Mouse (Mus musculus) midbrain, embryonic 16.5 days (tissue): ENCODE data around the gene Olfr370. TPM values are rescaled to one million over a fixed set of nuclear protein-coding genes. Genes with fewer than 3 reads are reported as not detected.
"Not testable (repeated sequence)": the region's sequence is repeated elsewhere in the genome, so short reads cannot be mapped to it uniquely, and the experiment has no call there.

Experiments
- ATAC-seq: fragments of 200-750 bp; cut with Nextera tagmentation; 2 replicates; pipeline ENCODE4 v1.8.0; 2017; ENCODE audit warnings: moderate TSS enrichment
- H3K27ac ChIP-seq: fragments of 300-500 bp; sonication (generic); 2 replicates; pipeline ENCODE4 v1.5.1; 2014; ENCODE audit warnings: mild to moderate bottlenecking, low read length, mixed read lengths
- H3K27me3 ChIP-seq: fragments of 300-500 bp; sonication (generic); 2 replicates; pipeline ENCODE4 v1.6.1; 2014; ENCODE audit warnings: low read depth, low read length, mixed read lengths; ENCODE audit not compliant: control insufficient read depth, insufficient read depth
- H3K36me3 ChIP-seq: fragments of 300-500 bp; sonication (generic); 2 replicates; pipeline ENCODE4 v1.6.1; 2014; ENCODE audit warnings: mild to moderate bottlenecking, low read length, moderate library complexity, mixed read lengths; ENCODE audit not compliant: control insufficient read depth, insufficient read depth
- H3K4me1 ChIP-seq: fragments of 300-500 bp; sonication (generic); 2 replicates; pipeline ENCODE4 v1.6.1; 2014; ENCODE audit warnings: mild to moderate bottlenecking, low read length, mixed read lengths; ENCODE audit not compliant: control insufficient read depth, insufficient read depth
- H3K4me2 ChIP-seq: fragments of 300-500 bp; sonication (generic); 2 replicates; pipeline ENCODE4 v1.6.1; 2014; ENCODE audit warnings: mild to moderate bottlenecking, low read length, mixed read lengths
- H3K4me3 ChIP-seq: fragments of 300-500 bp; sonication (generic); 2 replicates; pipeline ENCODE4 v1.5.1; 2014; ENCODE audit warnings: low read depth, mild to moderate bottlenecking, low read length, moderate library complexity, mixed read lengths
- H3K9ac ChIP-seq: fragments of 300-500 bp; sonication (generic); 2 replicates; pipeline ENCODE4 v1.6.1; 2014; ENCODE audit warnings: low read depth, low read length, mixed read lengths
- H3K9me3 ChIP-seq: fragments of 300-500 bp; sonication (generic); replicated peaks from 2 replicates; pipeline ENCODE4 v1.6.1; 2014; ENCODE audit warnings: mild to moderate bottlenecking, low read length, mixed read lengths; ENCODE audit not compliant: control insufficient read depth, poor library complexity, severe bottlenecking
- WGBS: fragments of 180-500 bp; shearing (Covaris S2); extraction: QIAGEN DNeasy Blood & Tissue Kit; methylation state at CpG from one replicate; pipeline ENCODE4 v1.1.7; 2014; 5-methylcytosine and 5-hydroxymethylcytosine counted together
- polyA plus RNA-seq: library from polyadenylated mRNA; unstranded; fragments of >200 nt; fragmentation: Nextera tagmentation; extraction: Ambion mirVana; gene quantifications from 2 replicates; pipeline ENCODE4 v1.2.1, GENCODE M21; 2015

Gene Olfr370
- polyA plus RNA-seq: 0.07 TPM in 1 of 2 replicates, not detected in the other

GRCm38 (mm10) chr8:83535736-83536135, at the start of gene Olfr370:
TSS of gene Olfr370 (plus strand) at chr8:83535780.
- WGBS: 80% methylated on average over 3 of the region's 3 CpGs
- no peak for ATAC-seq
- no peaks in the 10 kb centered on the region for H3K4me1 ChIP-seq
- no peaks in the 10 kb centered on the region for H3K9me3 ChIP-seq
- H3K36me3 ChIP-seq: no peaks in the 10 kb centered on the region
- H3K9ac ChIP-seq: no peak within 1 kb of the TSS
- H3K4me2 ChIP-seq: no peak within 1 kb of the TSS
- no peaks in the 10 kb centered on the region for H3K27me3 ChIP-seq
- H3K4me3 ChIP-seq: no peak within 1 kb of the TSS
- H3K27ac ChIP-seq: no peak within 1 kb of the TSS

GRCm38 (mm10) chr8:83511696-83512095, 23.9 kb upstream of the Olfr370 start:
- Histone ChIP-seq H3K9me3 (no peaks in the 10 kb centered on the region), H3K4me2 (no peak overlapping the region), H3K27me3 (no peaks in the 10 kb centered on the region), H3K4me3 (no peak overlapping the region), H3K9ac (no peak overlapping the region), H3K36me3 (no peaks in the 10 kb centered on the region), H3K27ac (no peak overlapping the region), H3K4me1 (no peaks in the 10 kb centered on the region)
- 93% methylated on average over 3 of the region's 3 CpGs for WGBS
- ATAC-seq: no peak

DNA sequence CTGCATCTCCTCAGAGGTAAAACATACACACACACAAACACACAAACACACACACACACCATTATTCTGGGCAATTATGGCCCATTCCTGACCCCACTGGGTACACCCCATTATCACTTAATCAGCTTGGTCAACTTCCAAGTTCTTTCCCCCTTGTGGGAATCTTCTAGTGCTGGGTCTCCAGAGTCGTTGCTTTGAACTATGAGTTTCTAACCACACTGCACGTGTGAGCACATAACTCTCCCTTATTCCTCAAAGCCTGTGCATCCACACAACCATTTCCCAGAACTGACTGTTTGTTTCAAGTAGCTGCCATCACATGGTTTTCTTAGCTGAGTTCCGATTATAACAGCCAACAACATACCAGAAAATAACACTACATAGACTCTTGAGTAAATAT, 15.1 kb upstream of the Olfr370 start:
- Histone ChIP-seq H3K4me2 (no peak overlapping the region), H3K36me3 (no peaks in the 10 kb centered on the region), H3K4me1 (no peaks in the 10 kb centered on the region), H3K9me3 (no peaks in the 10 kb centered on the region), H3K27ac (no peak overlapping the region), H3K27me3 (no peaks in the 10 kb centered on the region), H3K9ac (no peak overlapping the region), H3K4me3 (no peak overlapping the region)
- ATAC-seq: no peak
- WGBS: 79% methylated on average over 3 of the region's 3 CpGs

GRCm38 (mm10) chr8:83520907-83521306, 14.7 kb upstream of the Olfr370 start:
- H3K9ac ChIP-seq, H3K36me3 ChIP-seq, H3K27ac ChIP-seq, ATAC-seq, H3K4me3 ChIP-seq, H3K9me3 ChIP-seq, H3K4me2 ChIP-seq, H3K27me3 ChIP-seq, H3K4me1 ChIP-seq: not testable (repeated sequence)
- WGBS: 77% methylated on average over 3 of the region's 3 CpGs

- no peaks in the 10 kb centered on the region for H3K4me1 ChIP-seq
- H3K27me3 ChIP-seq: no peaks in the 10 kb centered on the region
- 19% methylated on average over 1 of the region's 1 CpGs for WGBS
- no peaks in the 10 kb centered on the region for H3K36me3 ChIP-seq
- H3K4me2 ChIP-seq: no peak overlapping the region
- no peak for ATAC-seq
- H3K9ac ChIP-seq: no peak overlapping the region
- no peak overlapping the region for H3K27ac ChIP-seq
- no peaks in the 10 kb centered on the region for H3K9me3 ChIP-seq
- no peak overlapping the region for H3K4me3 ChIP-seq
These were observed 14.3 kb upstream of the Olfr370 start for GRCm38 (mm10) chr8:83521310-83521709.

- H3K9ac ChIP-seq: no peak overlapping the region
- H3K4me3 ChIP-seq: no peak overlapping the region
- no peak for ATAC-seq
- WGBS: 88% methylated on average over 2 of the region's 2 CpGs
- no peaks in the 10 kb centered on the region for H3K36me3 ChIP-seq
- no peak overlapping the region for H3K4me2 ChIP-seq
- H3K4me1 ChIP-seq: no peaks in the 10 kb centered on the region
- no peak overlapping the region for H3K27ac ChIP-seq
- no peaks in the 10 kb centered on the region for H3K27me3 ChIP-seq
- no peaks in the 10 kb centered on the region for H3K9me3 ChIP-seq
These were observed 778 bp upstream of the Olfr370 start for GRCm38 (mm10) chr8:83534802-83535201.

DNA sequence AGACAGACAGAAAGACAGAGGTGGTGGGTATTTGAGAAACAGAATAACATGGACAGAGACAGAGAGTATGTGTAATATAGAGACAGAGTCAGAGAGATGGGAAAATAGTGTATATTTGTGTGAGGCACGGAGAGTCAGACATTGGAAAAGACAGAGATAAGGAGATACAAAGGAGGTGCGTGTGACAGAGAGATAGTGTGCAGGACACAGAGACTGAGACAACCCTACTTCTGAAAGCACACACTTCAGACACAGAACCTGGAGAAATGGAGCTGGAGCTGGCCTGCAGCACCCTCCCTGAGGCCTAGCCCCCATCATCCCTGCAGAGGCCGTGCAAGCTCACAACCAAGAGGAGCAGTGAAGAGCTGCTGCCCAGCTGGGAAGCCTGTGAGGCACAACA, 27.1 kb downstream of the Olfr370 start:
- no peaks in the 10 kb centered on the region for H3K36me3 ChIP-seq
- no peak overlapping the region for H3K9ac ChIP-seq
- H3K4me3 ChIP-seq: no peak overlapping the region
- peaks cover 5% of the 10 kb centered on the region for H3K4me1 ChIP-seq
- H3K4me2 ChIP-seq: no peak overlapping the region
- no peaks in the 10 kb centered on the region for H3K27me3 ChIP-seq
- no peak for ATAC-seq
- no peak overlapping the region for H3K27ac ChIP-seq
- no peaks in the 10 kb centered on the region for H3K9me3 ChIP-seq
- WGBS: 92% methylated on average over 3 of the region's 3 CpGs

- H3K36me3 ChIP-seq: no peaks in the 10 kb centered on the region
- 77% methylated on average over 4 of the region's 4 CpGs for WGBS
- no peaks in the 10 kb centered on the region for H3K27me3 ChIP-seq
- no peak for ATAC-seq
- H3K9me3 ChIP-seq: no peaks in the 10 kb centered on the region
- no peak overlapping the region for H3K4me2 ChIP-seq
- H3K27ac ChIP-seq: no peak overlapping the region
- H3K4me1 ChIP-seq: peaks cover 10% of the 10 kb centered on the region
- H3K9ac ChIP-seq: no peak overlapping the region
- H3K4me3 ChIP-seq: no peak overlapping the region
These were observed 27.7 kb downstream of the Olfr370 start for GRCm38 (mm10) chr8:83563246-83563645.

- H3K4me2 ChIP-seq: no peak overlapping the region; the same call in 1 of the 2 replicates
- peaks cover 12% of the 10 kb centered on the region for H3K4me1 ChIP-seq
- H3K36me3 ChIP-seq: peaks cover 2% of the 10 kb centered on the region; the same call in 1 of the 2 replicates
- WGBS: 76% methylated on average over 9 of the region's 9 CpGs
- no peak overlapping the region for H3K27ac ChIP-seq
- H3K4me3 ChIP-seq: no peak overlapping the region
- H3K27me3 ChIP-seq: no peaks in the 10 kb centered on the region
- peak; percentile 8; the same call in 1 of the 2 replicates for ATAC-seq
- H3K9ac ChIP-seq: no peak overlapping the region
- no peaks in the 10 kb centered on the region for H3K9me3 ChIP-seq
These were observed 30.3 kb downstream of the Olfr370 start for GRCm38 (mm10) chr8:83565731-83566375.
